ENCODE assay signal across 1 mouse cellular context in the genomic region with DNA sequence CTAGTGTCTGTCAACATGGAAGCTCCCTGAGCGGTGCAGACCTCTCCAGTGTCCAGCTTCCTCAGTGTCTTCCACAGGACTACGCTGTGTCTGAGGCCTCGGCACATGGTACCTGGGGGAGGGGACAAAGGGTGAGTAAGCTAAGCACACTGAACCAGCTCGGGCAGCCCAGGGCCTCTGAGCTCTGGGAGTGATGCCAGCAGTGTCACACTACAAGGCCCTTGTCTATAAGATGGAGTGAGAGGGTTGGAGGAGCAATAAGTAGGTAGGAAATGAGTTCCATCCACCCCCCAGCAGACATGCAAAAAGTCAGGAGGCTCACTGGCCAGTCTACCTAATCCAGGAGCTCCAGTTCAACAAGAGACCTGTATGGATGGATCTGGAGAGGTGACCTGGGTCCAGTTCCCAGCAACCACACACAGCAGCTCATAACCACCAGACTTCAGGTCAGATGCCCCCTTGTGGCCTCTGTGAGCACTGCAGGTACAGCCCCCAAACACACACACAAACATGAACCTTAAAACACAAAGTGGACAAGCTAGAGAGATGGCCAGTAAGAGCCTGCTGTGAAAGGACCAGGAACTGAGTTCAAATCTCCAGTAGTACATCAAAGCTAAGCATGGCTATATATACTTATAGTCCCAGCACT.
TF ChIP-seq lines count a peak whose summit lies in the region.

No protein-coding gene starts in this region.

TF ChIP-seq in MEL, 35 proteins besides CTCF, POLR2A, EP300 and RAD21:
- TF ChIP-seq SMC3 (IDR thresholded peaks at IDR 0.05; ENCODE audit: low read depth, low read length) (peak; percentile 67), MEF2A (IDR thresholded peaks at IDR 0.05; ENCODE audit: extremely low read depth, insufficient replicate concordance, low read depth, low read length, poor library complexity, severe bottlenecking) (no peak), CHD2 (IDR thresholded peaks at IDR 0.05; ENCODE audit: low read length) (no peak), TAL1 (IDR thresholded peaks at IDR 0.05; ENCODE audit: low read length) (no peak), MYB (IDR thresholded peaks at IDR 0.05; ENCODE audit: low read depth, low read length) (no peak)
